Mouse (Mus musculus) frontal cortex, postnatal 14 days (tissue): ENCODE results near the gene Msto1.
"Not testable (repeated sequence)": the region's sequence is repeated elsewhere in the genome, so short reads cannot be mapped to it uniquely, and the experiment has no call there.

Source experiments
- DNase-seq, 2 experiments: peaks; one replicate each; pipeline ENCODE4 v3.0.0; 2022; ENCODE audit warnings: low spot score in 2 of 2

Msto1 gene

GRCm38 (mm10) chr3:88905209-88905608, 8.6 kb downstream of the Msto1 start:
- DNase-seq: no peak

GRCm38 (mm10) chr3:88904803-88905202, 9.0 kb downstream of the Msto1 start:
- DNase-seq: no peak

GRCm38 (mm10) chr3:88893011-88893410, 20.8 kb downstream of the Msto1 start:
- DNase-seq: not testable (repeated sequence)

- DNase-seq: not testable (repeated sequence)
These were observed 31.3 kb downstream of the Msto1 start for GRCm38 (mm10) chr3:88882536-88882935.

DNA sequence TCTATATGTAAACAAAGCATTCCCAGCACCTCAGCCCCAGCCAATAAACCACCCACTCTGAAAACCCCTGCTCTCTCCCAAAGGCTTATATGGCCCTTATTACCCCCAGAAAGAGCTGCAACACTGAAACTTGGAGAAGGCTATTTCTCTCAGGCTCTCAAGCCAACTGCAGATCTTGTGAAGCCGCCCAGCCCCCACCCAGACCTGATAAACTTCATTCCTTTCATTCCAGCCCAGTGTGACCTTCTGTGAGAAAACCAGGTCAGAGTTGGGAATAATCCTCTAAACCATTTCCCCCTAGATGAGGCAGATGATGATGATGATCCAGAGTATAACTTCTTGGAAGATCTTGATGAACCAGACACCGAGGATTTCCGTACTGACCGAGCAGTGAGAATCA, 45.4 kb downstream of the Msto1 start:
- DNase-seq: not testable (repeated sequence)

GRCm38 (mm10) chr3:88867177-88867576, 46.6 kb downstream of the Msto1 start:
- not testable (repeated sequence) for DNase-seq

GRCm38 (mm10) chr3:88866735-88867134, 47.1 kb downstream of the Msto1 start:
- not testable (repeated sequence) for DNase-seq

DNA sequence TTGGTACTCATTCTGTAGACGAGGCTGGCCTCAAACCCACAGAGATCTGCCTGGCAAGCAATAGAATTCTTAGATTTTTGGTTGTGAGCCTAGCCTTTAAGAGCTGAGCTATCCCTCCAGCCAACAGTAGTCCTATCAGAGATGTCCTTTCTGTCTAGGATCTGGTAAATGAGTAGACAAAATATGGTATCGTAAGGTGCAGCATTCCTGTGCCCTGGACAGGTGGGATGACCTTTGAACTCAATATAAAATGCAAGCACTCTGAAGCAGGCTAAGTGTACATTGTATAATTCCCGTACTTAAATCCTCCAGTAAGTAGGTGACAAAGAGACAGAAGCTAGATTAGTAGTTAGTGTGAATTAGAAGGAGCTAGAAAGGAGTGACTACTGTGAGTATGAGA, 51.7 kb downstream of the Msto1 start:
- no peak for DNase-seq

- DNase-seq: no peak
These were observed 58.0 kb downstream of the Msto1 start for GRCm38 (mm10) chr3:88855837-88856236.
